Mouse (Mus musculus) midbrain, embryonic 14.5 days (tissue): ENCODE measurements around the gene Tnpo3. TPM values are rescaled to one million over a fixed set of nuclear protein-coding genes. Genes with fewer than 3 reads are reported as not detected.
"Not testable (repeated sequence)": the region's sequence is repeated elsewhere in the genome, so short reads cannot be mapped to it uniquely, and the experiment has no call there.

Experiments used
- ATAC-seq: fragments of 200-750 bp; cut with Nextera tagmentation; 2 replicates; pipeline ENCODE4 v1.8.0; 2017; ENCODE audit warnings: moderate number of reproducible peaks, moderate library complexity; ENCODE audit not compliant: low FRiP score, low TSS enrichment
- DNase-seq: peaks from one replicate; pipeline ENCODE4 v3.0.0-alpha.2; 2015
- H3K27ac ChIP-seq: fragments of 300-500 bp; sonication (generic); replicated peaks from 2 replicates; pipeline ENCODE4 v1.5.1; 2014; ENCODE audit warnings: mild to moderate bottlenecking, low read depth, low read length, moderate library complexity
- H3K27me3 ChIP-seq: fragments of 300-500 bp; sonication (generic); 2 replicates; pipeline ENCODE4 v1.6.1; 2014; ENCODE audit warnings: low read length, control low read depth, mixed read lengths; ENCODE audit not compliant: control insufficient read depth, insufficient read depth
- H3K36me3 ChIP-seq: fragments of 300-500 bp; sonication (generic); 2 replicates; pipeline ENCODE4 v1.6.1; 2014; ENCODE audit warnings: low read length, control low read depth; ENCODE audit not compliant: control insufficient read depth, insufficient read depth
- H3K4me1 ChIP-seq: fragments of 300-500 bp; sonication (generic); 2 replicates; pipeline ENCODE4 v1.6.1; 2014; ENCODE audit warnings: mild to moderate bottlenecking, antibody characterized with exemption, low read length, control low read depth; ENCODE audit not compliant: control insufficient read depth, insufficient read depth
- H3K4me2 ChIP-seq: fragments of 300-500 bp; sonication (generic); 2 replicates; pipeline ENCODE4 v1.6.1; 2014; ENCODE audit warnings: mild to moderate bottlenecking, low read length, moderate library complexity
- H3K4me3 ChIP-seq: fragments of 300-500 bp; sonication (generic); replicated peaks from 2 replicates; pipeline ENCODE4 v1.5.1; 2014; ENCODE audit warnings: low read depth, low read length
- H3K9ac ChIP-seq: fragments of 300-500 bp; sonication (generic); replicated peaks from 2 replicates; pipeline ENCODE4 v1.6.1; 2014; ENCODE audit warnings: mild to moderate bottlenecking, low read length, moderate library complexity
- H3K9me3 ChIP-seq: fragments of 300-500 bp; sonication (generic); 2 replicates; pipeline ENCODE4 v1.6.1; 2016; ENCODE audit warnings: low read length, control low read depth, mixed read lengths; ENCODE audit not compliant: control insufficient read depth
- WGBS: fragments of 180-500 bp; shearing (Covaris S2); extraction: QIAGEN DNeasy Blood & Tissue Kit; methylation state at CpG from one replicate; pipeline ENCODE4 v1.1.7; 2014; 5-methylcytosine and 5-hydroxymethylcytosine counted together
- polyA plus RNA-seq: library from polyadenylated mRNA; unstranded; fragments of >200 nt; fragmentation: Nextera tagmentation; extraction: Ambion mirVana; gene quantifications from 2 replicates; pipeline ENCODE4 v1.2.1, GENCODE M21; 2014

Tnpo3 gene
- polyA plus RNA-seq, 1 experiment from 2014 or later: 102 TPM

DNA sequence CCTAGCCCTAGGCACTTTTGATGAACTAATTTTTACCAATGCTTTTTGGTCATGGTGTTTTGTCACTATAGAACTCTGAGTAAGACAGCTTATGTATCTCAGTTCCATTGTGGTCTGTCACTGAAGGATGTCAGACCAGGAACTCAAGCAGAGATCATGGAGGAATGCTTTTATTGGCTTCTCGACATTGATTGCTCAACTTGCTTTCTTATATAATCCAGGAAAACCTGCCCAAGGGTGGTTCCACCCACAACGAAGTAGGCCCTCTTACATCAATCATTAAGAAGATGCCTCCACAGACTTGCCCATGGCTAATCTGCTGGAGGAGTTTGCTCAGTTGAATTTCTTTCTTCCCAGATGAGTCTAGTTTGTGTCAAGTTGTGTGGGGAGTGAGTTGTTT is 18.1 kb upstream of the Tnpo3 start:
- ATAC-seq (no peak), DNase-seq (no peak)
- H3K36me3 ChIP-seq: no peaks in the 10 kb centered on the region
- H3K9ac ChIP-seq: no peak overlapping the region
- no peak overlapping the region for H3K4me2 ChIP-seq
- WGBS: 76% methylated on average over 2 of the region's 2 CpGs
- H3K4me3 ChIP-seq: no peak overlapping the region
- H3K9me3 ChIP-seq: no peaks in the 10 kb centered on the region
- no peaks in the 10 kb centered on the region for H3K27me3 ChIP-seq
- H3K27ac ChIP-seq: no peak overlapping the region
- H3K4me1 ChIP-seq: no peaks in the 10 kb centered on the region

DNA sequence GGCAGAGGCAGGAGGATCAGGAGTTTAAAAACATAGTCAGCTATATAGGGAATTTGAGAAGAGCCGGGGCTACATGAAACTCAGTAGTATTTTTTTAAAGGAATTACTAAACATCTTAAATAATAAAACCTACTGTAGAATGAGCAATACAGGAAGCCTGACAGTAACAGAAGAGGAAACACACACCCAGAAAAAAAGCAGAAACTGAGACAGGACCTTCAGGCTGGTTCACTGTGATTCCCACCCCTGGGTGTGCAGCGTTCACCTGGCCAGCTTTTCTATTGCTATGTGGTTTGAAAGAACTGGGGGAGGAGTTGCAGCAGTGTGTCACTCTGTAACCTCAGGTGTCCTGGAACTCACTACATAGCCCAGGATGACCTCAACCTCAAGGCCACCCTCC is 14.2 kb upstream of the Tnpo3 start:
- 95% methylated on average over 2 of the region's 2 CpGs for WGBS
- Histone ChIP-seq H3K9ac (no peak overlapping the region), H3K9me3 (no peaks in the 10 kb centered on the region), H3K27me3 (no peaks in the 10 kb centered on the region), H3K27ac (no peak overlapping the region), H3K36me3 (no peaks in the 10 kb centered on the region), H3K4me2 (no peak overlapping the region), H3K4me1 (no peaks in the 10 kb centered on the region), H3K4me3 (no peak overlapping the region)
- DNase-seq: no peak
- ATAC-seq: no peak

DNA sequence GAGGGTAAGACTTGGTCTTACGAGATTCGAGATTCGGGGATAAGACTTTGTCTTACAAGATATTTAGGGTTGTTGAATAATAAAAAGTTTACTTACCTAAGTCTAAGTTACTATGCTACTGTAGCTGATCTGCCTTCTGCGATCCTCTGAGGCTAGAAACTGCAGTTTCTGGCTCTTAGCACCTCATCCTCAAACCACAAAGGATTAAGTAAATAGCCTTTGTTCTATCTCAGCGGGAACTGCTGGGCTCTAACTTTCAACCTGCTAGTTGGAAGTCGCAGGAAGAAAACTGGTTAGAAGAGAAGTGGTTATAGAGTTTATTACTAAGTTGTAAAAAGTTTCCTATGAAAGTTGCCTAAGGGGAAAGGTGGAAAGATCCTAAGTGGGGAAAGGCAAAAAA is 12.6 kb upstream of the Tnpo3 start:
- Histone ChIP-seq H3K9me3 (no peaks in the 10 kb centered on the region), H3K27ac (no peak overlapping the region), H3K36me3 (no peaks in the 10 kb centered on the region), H3K4me2 (no peak overlapping the region), H3K9ac (no peak overlapping the region), H3K4me3 (no peak overlapping the region), H3K4me1 (no peaks in the 10 kb centered on the region), H3K27me3 (no peaks in the 10 kb centered on the region)
- DNase-seq (no peak), ATAC-seq (no peak)
- WGBS: 55% methylated on average over 6 of the region's 6 CpGs

DNA sequence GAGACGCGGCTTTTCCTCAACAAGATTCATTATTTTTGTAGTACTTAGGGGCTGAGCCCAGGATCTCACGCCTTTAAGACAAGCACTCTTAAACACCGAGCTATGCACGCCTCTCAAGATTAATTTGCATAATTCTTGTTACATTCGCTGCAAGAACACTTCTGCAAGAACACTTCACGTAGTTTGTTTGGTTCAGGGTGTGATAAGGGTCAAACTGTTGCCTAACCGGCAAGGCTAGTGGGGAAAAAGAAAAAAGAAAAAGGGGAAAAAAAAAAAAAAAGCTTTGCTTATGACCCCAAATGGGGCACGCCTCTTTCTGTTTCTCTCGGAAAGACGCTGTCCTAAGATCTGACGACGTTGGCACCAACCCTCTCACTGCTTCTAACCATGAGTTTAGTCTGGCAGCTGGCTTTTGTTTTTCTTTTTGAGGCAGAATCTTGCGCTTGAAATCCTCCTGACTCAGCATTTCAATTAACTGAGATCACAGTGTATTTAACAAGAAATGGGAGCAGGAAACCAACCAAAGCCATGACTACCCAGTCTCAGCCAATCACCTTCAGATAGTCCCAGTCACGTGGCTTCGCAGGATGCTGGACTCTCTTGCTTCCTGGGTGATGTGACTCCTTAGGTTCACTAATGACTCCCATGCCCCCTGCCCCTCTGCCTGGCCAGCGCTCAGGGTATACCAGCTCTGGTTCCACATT is 11.3 kb upstream of the Tnpo3 start:
- 59% methylated on average over 17 of the region's 17 CpGs for WGBS
- Histone ChIP-seq H3K4me1 (no peaks in the 10 kb centered on the region), H3K4me2 (no peak overlapping the region), H3K4me3 (no peak overlapping the region), H3K9me3 (no peaks in the 10 kb centered on the region), H3K27ac (no peak overlapping the region), H3K36me3 (no peaks in the 10 kb centered on the region), H3K9ac (no peak overlapping the region), H3K27me3 (no peaks in the 10 kb centered on the region)
- DNase-seq (no peak), ATAC-seq (no peak)

DNA sequence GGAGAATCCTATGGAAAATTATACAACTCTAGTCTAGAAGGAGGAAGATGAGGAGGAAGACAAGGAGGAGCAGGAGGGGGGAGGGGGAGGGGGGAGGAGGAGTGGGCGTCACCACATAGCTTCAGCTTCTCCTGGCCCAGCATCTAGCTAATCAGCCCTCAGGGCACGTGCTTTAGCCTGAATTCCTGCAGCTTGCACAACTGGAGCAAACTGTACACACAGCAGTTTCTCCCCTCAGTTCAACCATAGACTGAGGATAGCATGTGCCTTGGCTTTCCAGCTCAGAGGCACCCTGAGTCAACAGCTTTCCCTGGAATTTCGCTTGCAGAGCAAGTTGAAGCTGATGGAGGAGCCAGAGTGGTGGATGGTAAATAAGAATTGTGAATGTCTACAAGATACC is 10.5 kb upstream of the Tnpo3 start:
- WGBS: 56% methylated on average over 3 of the region's 3 CpGs
- no peak overlapping the region for H3K27ac ChIP-seq
- DNase-seq: no peak
- no peaks in the 10 kb centered on the region for H3K27me3 ChIP-seq
- ATAC-seq: no peak
- no peaks in the 10 kb centered on the region for H3K9me3 ChIP-seq
- H3K4me3 ChIP-seq: no peak overlapping the region
- H3K9ac ChIP-seq: no peak overlapping the region
- H3K4me1 ChIP-seq: no peaks in the 10 kb centered on the region
- no peaks in the 10 kb centered on the region for H3K36me3 ChIP-seq
- H3K4me2 ChIP-seq: no peak overlapping the region

DNA sequence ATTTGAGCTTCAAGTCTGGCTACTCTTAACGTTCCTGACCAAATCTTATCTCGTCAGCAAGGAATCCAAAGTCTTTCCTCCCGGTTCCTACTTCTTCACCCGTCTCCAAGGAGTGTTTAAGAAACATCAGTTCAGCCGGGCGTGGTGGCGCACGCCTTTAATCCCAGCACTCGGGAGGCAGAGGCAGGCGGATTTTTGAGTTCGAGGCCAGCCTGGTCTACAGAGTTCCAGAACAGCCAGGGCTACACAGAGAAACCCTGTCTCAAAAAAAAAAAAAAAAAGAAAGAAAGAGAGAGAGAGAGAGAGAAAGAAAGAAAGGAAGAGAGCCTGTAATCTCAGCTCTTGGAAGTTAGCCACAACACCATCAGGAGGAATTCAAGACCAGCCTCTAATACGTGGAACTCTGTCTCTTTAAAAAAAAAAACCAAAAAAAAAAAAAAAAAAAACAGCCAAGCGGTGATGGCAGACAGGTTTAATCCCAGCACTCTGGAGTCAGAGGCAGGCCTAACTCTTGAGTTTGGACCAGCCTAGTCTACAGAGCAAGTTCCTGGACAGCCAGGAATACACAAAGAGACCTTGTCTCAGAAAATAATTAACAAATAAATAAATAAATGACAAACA is 443 bp upstream of the Tnpo3 start:
- not testable (repeated sequence) for ATAC-seq, H3K27me3 ChIP-seq, H3K36me3 ChIP-seq, H3K9me3 ChIP-seq, H3K9ac ChIP-seq, DNase-seq, H3K4me1 ChIP-seq
- Histone ChIP-seq H3K4me3 (peak overlapping the region; percentile 86), H3K4me2 (peak overlapping the region; percentile 83), H3K27ac (peak overlapping the region; percentile 84; the same call in 1 of the 2 replicates)
- 28% methylated on average over 13 of the region's 13 CpGs for WGBS

DNA sequence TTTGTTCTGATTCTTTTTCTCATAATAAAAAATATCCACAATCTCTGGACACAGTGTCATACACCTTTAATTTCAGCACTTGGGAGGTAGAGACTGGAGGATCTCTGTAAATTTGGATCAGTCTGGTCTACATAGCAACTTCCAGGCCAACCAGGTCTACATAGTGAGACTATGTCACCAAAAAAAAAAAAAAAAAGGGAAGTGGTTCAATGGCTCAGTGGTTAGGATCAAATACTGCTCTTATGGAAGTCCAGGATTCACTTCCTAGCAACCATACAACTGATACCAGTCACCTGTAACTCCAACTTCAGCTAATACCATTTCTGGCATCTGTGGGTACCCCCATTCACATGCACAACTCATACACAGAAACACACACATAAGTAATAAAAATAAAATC is 9.5 kb downstream of the Tnpo3 start:
- 0 out of 2 replicates have a peak, but pooled peaks cover 3% of the 10 kb centered on the region for H3K36me3 ChIP-seq
- DNase-seq (no peak), ATAC-seq (no peak)
- H3K4me1 ChIP-seq: no peaks in the 10 kb centered on the region
- no peaks in the 10 kb centered on the region for H3K27me3 ChIP-seq
- H3K4me3 ChIP-seq: no peak overlapping the region
- H3K27ac ChIP-seq: no peak overlapping the region
- no peak overlapping the region for H3K9ac ChIP-seq
- H3K9me3 ChIP-seq: no peaks in the 10 kb centered on the region
- H3K4me2 ChIP-seq: no peak overlapping the region

DNA sequence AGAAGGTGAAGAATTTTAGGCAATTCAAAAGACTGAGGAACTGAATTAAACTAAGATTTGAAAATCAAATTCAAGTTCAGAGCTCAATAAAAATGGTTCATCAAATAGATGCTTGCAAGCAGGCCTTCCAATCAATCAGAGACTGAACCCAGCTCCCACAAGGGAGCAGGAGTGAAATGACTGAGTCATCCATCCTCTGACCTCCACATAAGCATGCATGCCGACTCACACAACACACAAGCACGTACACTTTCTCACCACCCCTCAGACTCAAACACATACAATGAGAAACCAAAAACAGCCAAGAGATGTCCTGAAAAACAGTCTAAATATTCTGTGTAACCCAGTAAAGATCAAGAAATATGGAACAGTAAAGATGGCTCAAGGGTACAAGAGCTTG is 14.0 kb downstream of the Tnpo3 start:
- Histone ChIP-seq H3K4me2 (no peak overlapping the region), H3K9ac (no peak overlapping the region), H3K9me3 (no peaks in the 10 kb centered on the region), H3K27ac (no peak overlapping the region), H3K36me3 (0 out of 2 replicates have a peak, but pooled peaks cover 3% of the 10 kb centered on the region), H3K27me3 (no peaks in the 10 kb centered on the region), H3K4me1 (no peaks in the 10 kb centered on the region), H3K4me3 (no peak overlapping the region)
- DNase-seq: no peak
- WGBS: 94% methylated on average over 2 of the region's 2 CpGs
- no peak for ATAC-seq

DNA sequence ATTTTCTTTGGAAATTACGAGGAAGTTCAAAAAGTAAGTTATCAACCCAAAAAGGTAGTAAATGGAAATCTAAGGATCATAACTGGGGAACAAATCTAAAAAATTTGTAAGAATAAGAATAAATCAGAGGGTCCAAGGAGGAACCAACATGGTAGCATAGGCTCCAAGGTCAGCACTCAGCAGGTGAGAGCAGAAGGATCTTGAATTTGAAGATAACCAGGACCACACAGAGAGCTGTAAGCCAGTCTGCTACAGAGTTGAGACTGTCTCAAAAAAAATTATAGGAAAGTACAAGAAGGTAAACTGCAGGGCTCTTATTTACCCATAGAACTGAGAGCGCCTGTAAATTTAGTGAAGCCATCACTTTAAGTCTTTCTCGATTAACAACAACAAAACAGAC is 28.5 kb downstream of the Tnpo3 start:
- H3K27ac ChIP-seq: no peak overlapping the region
- ATAC-seq: no peak
- no peak overlapping the region for H3K9ac ChIP-seq
- no peaks in the 10 kb centered on the region for H3K4me1 ChIP-seq
- H3K27me3 ChIP-seq: no peaks in the 10 kb centered on the region
- DNase-seq: no peak
- no peak overlapping the region for H3K4me3 ChIP-seq
- H3K4me2 ChIP-seq: no peak overlapping the region
- H3K36me3 ChIP-seq: peaks cover 75% of the 10 kb centered on the region
- no peaks in the 10 kb centered on the region for H3K9me3 ChIP-seq
- 98% methylated on average over 3 of the region's 3 CpGs for WGBS
